In the genomic region with DNA sequence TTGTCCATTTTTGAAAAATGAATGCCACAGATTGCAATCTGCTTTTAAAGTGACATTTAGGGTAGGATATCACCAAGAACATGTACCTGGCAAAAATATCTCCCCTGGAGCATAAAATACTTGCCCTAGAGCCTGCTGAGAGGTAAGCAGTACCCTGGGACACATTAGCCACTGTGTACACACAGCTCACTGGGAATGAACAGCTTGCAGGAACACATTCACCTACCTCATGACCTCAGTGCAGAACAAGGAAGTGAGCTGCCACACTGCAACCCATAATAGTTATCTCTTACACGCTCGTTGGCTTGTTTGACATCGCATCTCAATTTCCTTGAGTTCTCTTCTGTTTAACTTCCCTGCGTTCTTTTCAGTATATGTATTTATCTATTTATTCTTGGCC, we compare ENCODE assay signal across 29 mouse cellular contexts.
A peak's percentile ranks its signal among the peaks of the same experiment; 100 is the strongest.
DNase-seq lines count a peak whose midpoint lies in the region; ATAC-seq lines count a peak whose summit lies in the region.
"Had no signal": no experiment of that assay in that cellular context is flagged by ENCODE, and none has a peak within 500 bp of the region (broad histone marks: within the 10 kb centered on the region; RNA-seq: fewer than 3 reads in every experiment).

No protein-coding gene starts in this region.

- no peaks in the 10 kb centered on the region for H3K36me3 ChIP-seq in megakaryocyte, embryonic 14.5 days (replicated peaks; ENCODE audit: low read length)
- no peaks in the 10 kb centered on the region for H3K36me3 ChIP-seq in liver, embryonic 11.5 days (ENCODE audit: control insufficient read depth, insufficient read depth, low read length)
- H3K36me3 ChIP-seq in stomach, embryonic 14.5 days (ENCODE audit: control insufficient read depth, insufficient read depth, low read length) = no peaks in the 10 kb centered on the region
- H3K36me3 ChIP-seq in hindbrain, embryonic 12.5 days = no peaks in the 10 kb centered on the region
- H3K36me3 ChIP-seq: embryonic facial prominence, embryonic 13.5 days; forebrain, embryonic 10.5 days; forebrain, embryonic 15.5 days; G1E; heart, embryonic 13.5 days; hindbrain, embryonic 10.5 days; midbrain, embryonic 12.5 days; neural tube, embryonic 12.5 days had no signal

- no peak overlapping the region for H3K9ac ChIP-seq in liver, embryonic 11.5 days (ENCODE audit: low read depth, low read length)
- H3K9ac ChIP-seq in stomach, embryonic 14.5 days (replicated peaks; ENCODE audit: low read depth, low read length) = no peak overlapping the region
- H3K9ac ChIP-seq in hindbrain, embryonic 12.5 days = no peak overlapping the region
- H3K9ac ChIP-seq: embryonic facial prominence, embryonic 13.5 days; forebrain, embryonic 15.5 days; heart, embryonic 13.5 days; midbrain, embryonic 12.5 days; neural tube, embryonic 12.5 days had no signal

- H3K4me2 ChIP-seq in liver, embryonic 11.5 days = no peak overlapping the region
- no peak overlapping the region for H3K4me2 ChIP-seq in stomach, embryonic 14.5 days (replicated peaks; ENCODE audit: low read depth, low read length)
- H3K4me2 ChIP-seq in hindbrain, embryonic 12.5 days (replicated peaks) = no peak overlapping the region
- H3K4me2 ChIP-seq: embryonic facial prominence, embryonic 13.5 days; forebrain, embryonic 15.5 days; heart, embryonic 13.5 days; midbrain, embryonic 12.5 days; neural tube, embryonic 12.5 days had no signal

- peaks cover 5% of the 10 kb centered on the region for H3K4me1 ChIP-seq in megakaryocyte, embryonic 14.5 days
- H3K4me1 ChIP-seq in liver, embryonic 11.5 days (replicated peaks; ENCODE audit: control insufficient read depth, insufficient read depth, low read length) = no peaks in the 10 kb centered on the region
- 0 out of 2 replicates have a peak, but pooled peaks cover 3% of the 10 kb centered on the region for H3K4me1 ChIP-seq in stomach, embryonic 14.5 days (ENCODE audit: control insufficient read depth, insufficient read depth, low read length)
- no peaks in the 10 kb centered on the region for H3K4me1 ChIP-seq in hindbrain, embryonic 12.5 days
- H3K4me1 ChIP-seq: embryonic facial prominence, embryonic 13.5 days; forebrain, embryonic 15.5 days; heart, embryonic 13.5 days; hindbrain, embryonic 10.5 days; midbrain, embryonic 12.5 days; neural tube, embryonic 12.5 days had no signal

- DNase-seq in liver, embryonic 11.5 days (ENCODE audit: low spot score) = no peak
- DNase-seq in spleen, postnatal 14 days (ENCODE audit: low spot score in 2 of 2) = no peak
- no peak for DNase-seq in cerebellum, adult 8-10 months
- DNase-seq: adrenal gland, adult 8-10 months; cerebellum, adult 9-10 months; gastrocnemius, postnatal 10 days; heart, postnatal 10 days; kidney, adult 11 months; kidney, postnatal 14 days; lung, adult 2 months; lung, postnatal 10 days; thymus, adult 2 months; thymus, postnatal 36 days had no signal

- no peaks in the 10 kb centered on the region for H3K27me3 ChIP-seq in megakaryocyte, embryonic 14.5 days (replicated peaks)
- H3K27me3 ChIP-seq in liver, embryonic 11.5 days (replicated peaks; ENCODE audit: control insufficient read depth, insufficient read depth, low read length) = no peaks in the 10 kb centered on the region
- H3K27me3 ChIP-seq in stomach, embryonic 14.5 days (ENCODE audit: control insufficient read depth, insufficient read depth, low read length) = no peaks in the 10 kb centered on the region
- H3K27me3 ChIP-seq in hindbrain, embryonic 12.5 days = no peaks in the 10 kb centered on the region
- H3K27me3 ChIP-seq: embryonic facial prominence, embryonic 13.5 days; forebrain, embryonic 15.5 days; heart, embryonic 13.5 days; midbrain, embryonic 12.5 days; neural tube, embryonic 12.5 days had no signal

- no peak overlapping the region for H3K27ac ChIP-seq in liver, embryonic 11.5 days (ENCODE audit: low read depth, low read length)
- no peak overlapping the region for H3K27ac ChIP-seq in stomach, embryonic 14.5 days (ENCODE audit: low read length)
- no peak overlapping the region for H3K27ac ChIP-seq in hindbrain, embryonic 12.5 days
- H3K27ac ChIP-seq: embryonic facial prominence, embryonic 13.5 days; forebrain, embryonic 10.5 days; forebrain, embryonic 15.5 days; heart, embryonic 13.5 days; hindbrain, embryonic 10.5 days; left cerebral cortex, adult 2 months; macrophage; midbrain, embryonic 12.5 days; neural tube, embryonic 12.5 days had no signal

- H3K4me3 ChIP-seq in megakaryocyte, embryonic 14.5 days (replicated peaks) = peak overlapping the region; percentile 33
- H3K4me3 ChIP-seq in liver, embryonic 11.5 days (ENCODE audit: low read depth, low read length) = no peak overlapping the region
- H3K4me3 ChIP-seq in stomach, embryonic 14.5 days (ENCODE audit: low read depth, low read length) = no peak overlapping the region
- no peak overlapping the region for H3K4me3 ChIP-seq in hindbrain, embryonic 12.5 days
- H3K4me3 ChIP-seq: embryonic facial prominence, embryonic 13.5 days; forebrain, embryonic 10.5 days; forebrain, embryonic 15.5 days; heart, embryonic 13.5 days; hindbrain, embryonic 10.5 days; left cerebral cortex, adult 2 months; midbrain, embryonic 12.5 days; myocyte; neural tube, embryonic 12.5 days had no signal

- ATAC-seq in megakaryocyte, adult 5-6 weeks (ENCODE audit: poor library complexity, severe bottlenecking) = no peak
- 0 out of 2 replicates have a peak, but pooled peaks have one; percentile 47 for ATAC-seq in liver, embryonic 11.5 days (replicated peaks; ENCODE audit: low FRiP score)
- ATAC-seq in stomach, embryonic 14.5 days (ENCODE audit: insufficient number of reproducible peaks, insufficient read depth, low FRiP score, low read depth) = peak; percentile 90
- ATAC-seq in hindbrain, embryonic 12.5 days (ENCODE audit: low FRiP score) = no peak
- ATAC-seq: forebrain, embryonic 15.5 days; hindbrain, embryonic 16.5 days had no signal

- H3K9me3 ChIP-seq in megakaryocyte, embryonic 14.5 days = no peaks in the 10 kb centered on the region
- H3K9me3 ChIP-seq in liver, embryonic 11.5 days (ENCODE audit: control insufficient read depth, low read length) = no peaks in the 10 kb centered on the region
- H3K9me3 ChIP-seq in stomach, embryonic 14.5 days (ENCODE audit: control insufficient read depth, low read depth, low read length) = no peaks in the 10 kb centered on the region
- no peaks in the 10 kb centered on the region for H3K9me3 ChIP-seq in hindbrain, embryonic 12.5 days (replicated peaks)
- H3K9me3 ChIP-seq: embryonic facial prominence, embryonic 13.5 days; forebrain, embryonic 10.5 days; forebrain, embryonic 15.5 days; heart, embryonic 13.5 days; hindbrain, embryonic 10.5 days; midbrain, embryonic 12.5 days; neural tube, embryonic 12.5 days had no signal

- WGBS in liver, embryonic 11.5 days = 49% methylated on average over 4 of the region's 4 CpGs
- WGBS in stomach, embryonic 14.5 days = 48% methylated on average over 4 of the region's 4 CpGs
- 80% methylated on average over 4 of the region's 4 CpGs for WGBS in hindbrain, embryonic 12.5 days

Comparison
In these comparisons a context has a peak if more than half of its experiments do, and no peak if none do; other contexts are left out.
1. ATAC-seq: peak in liver, embryonic 11.5 days (single experiment) and stomach, embryonic 14.5 days (single experiment); none in megakaryocyte, adult 5-6 weeks (single experiment) and hindbrain, embryonic 12.5 days (single experiment).